Comparison of ENCODE assay signal across 19 mouse cellular contexts in genomic region chr1:139146306-139146705, GRCm38 (mm10).
A peak's percentile ranks its signal among the peaks of the same experiment; 100 is the strongest.
DNase-seq lines count a peak whose midpoint lies in the region; TF ChIP-seq lines count a peak whose summit lies in the region.
"Had no signal": no experiment of that assay in that cellular context is flagged by ENCODE, and none has a peak within 500 bp of the region (broad histone marks: within the 10 kb centered on the region; RNA-seq: fewer than 3 reads in every experiment).

No protein-coding gene starts in this region.

- DNase-seq in adrenal gland, adult 2 months = peak; percentile 62
- DNase-seq in adrenal gland, postnatal 25 days = no peak
- DNase-seq in 3T3-L1 (ENCODE audit: low read depth, low spot score) = peak; percentile 39
- DNase-seq in adrenal gland, postnatal 14 days = peak; percentile 16
- DNase-seq in left cerebral cortex, postnatal 14 days (ENCODE audit: low spot score in 2 of 2) = no peak
- DNase-seq in layer of hippocampus, adult 11-12 months (ENCODE audit: low spot score) = no peak
- no peak for DNase-seq in kidney, adult 8-10 months
- DNase-seq: B cell, adult 2 months; cerebellum, adult 11-12 months; cerebellum, adult 2 months; cerebellum, adult 9-10 months; cerebellum, postnatal 10 days; cerebellum, postnatal 25 days; forebrain, postnatal 0 days had no signal

- TF ChIP-seq CTCF in C2C12 (IDR thresholded peaks at IDR 0.05; ENCODE audit: control insufficient read depth, insufficient read depth, insufficient read length) = no peak

- H3K27me3 ChIP-seq in C2C12 (ENCODE audit: control insufficient read depth, insufficient read depth, insufficient read length) = no peaks in the 10 kb centered on the region
- H3K27me3 ChIP-seq: embryonic facial prominence, embryonic 12.5 days; forebrain, embryonic 13.5 days; forebrain, embryonic 15.5 days had no signal

- H3K36me3 ChIP-seq in C2C12 (ENCODE audit: control insufficient read depth, insufficient read depth) = peaks cover 8% of the 10 kb centered on the region

- no peak overlapping the region for H3ac ChIP-seq in C2C12 (ENCODE audit: control insufficient read depth, insufficient read length, low read depth)

- H3K79me3 ChIP-seq in C2C12 (ENCODE audit: low read depth) = no peaks in the 10 kb centered on the region

- H3K79me2 ChIP-seq in C2C12 (ENCODE audit: control insufficient read depth, insufficient read depth) = no peaks in the 10 kb centered on the region

- intact Hi-C loops in left cerebral cortex, postnatal 14 days (cut with DNase I) = no loop called here

- H3K4me3 ChIP-seq in C2C12 (ENCODE audit: insufficient read depth, poor library complexity, severe bottlenecking) = no peak overlapping the region
- H3K4me3 ChIP-seq: embryonic facial prominence, embryonic 10.5 days; embryonic facial prominence, embryonic 12.5 days; forebrain, embryonic 13.5 days; forebrain, embryonic 15.5 days had no signal

TF ChIP-seq in C2C12, 6 proteins besides CTCF, POLR2A, EP300 and RAD21:
- no peak for TF ChIP-seq USF1 (IDR thresholded peaks at IDR 0.05; ENCODE audit: low read depth)
- peak; percentile 18 for TF ChIP-seq FOSL1 (IDR thresholded peaks at IDR 0.05; ENCODE audit: insufficient read depth, low read length, poor library complexity, severe bottlenecking)

Comparison
In these comparisons a context has a peak if more than half of its experiments do, and no peak if none do; other contexts are left out.
1. DNase-seq: peak in adrenal gland, adult 2 months (single experiment), 3T3-L1 (single experiment) and adrenal gland, postnatal 14 days (single experiment); none in adrenal gland, postnatal 25 days (single experiment), left cerebral cortex, postnatal 14 days (0 of 2), layer of hippocampus, adult 11-12 months (single experiment) and kidney, adult 8-10 months (0 of 2).